Mouse (Mus musculus): Measurements from ENCODE around the gene Fhad1.
A peak's percentile ranks its signal among the peaks of the same experiment; 100 is the strongest.

Gene Fhad1

GRCm38 (mm10) chr4:141860246-141860841 lies 154.5 kb downstream of the Fhad1 start:
- DNase-seq = no peak

GRCm38 (mm10) chr4:141859351-141859750 lies 155.5 kb downstream of the Fhad1 start:
- DNase-seq = no peak

GRCm38 (mm10) chr4:141858501-141858900 lies 156.4 kb downstream of the Fhad1 start:
- no peak for DNase-seq

GRCm38 (mm10) chr4:141857422-141857930 lies 157.4 kb downstream of the Fhad1 start:
- peak; percentile 75 to 91 for DNase-seq

GRCm38 (mm10) chr4:141853437-141853836 lies 161.4 kb downstream of the Fhad1 start:
- peak; percentile 38 to 83 for DNase-seq

- DNase-seq = no peak
These were observed 168.9 kb downstream of the Fhad1 start, which contains the start of gene Ctrc for GRCm38 (mm10) chr4:141845999-141846398. Gene Ctrc (minus strand): TSS chr4:141846359.

Data from kidney, postnatal 36 days (tissue).